Mouse (Mus musculus) MEL (cell line): Measurements from ENCODE around the gene Cul9. TPM values are rescaled to one million over a fixed set of nuclear protein-coding genes. Genes with fewer than 3 reads are reported as not detected.

Experiments
- DNase-seq: peaks from one replicate; pipeline ENCODE4 v3.0.0; 2011; ENCODE audit warnings: low read depth, low spot score
- H3K27ac ChIP-seq: 2 replicates; pipeline ENCODE4 v1.5.1; 2012; ENCODE audit warnings: low read depth, mild to moderate bottlenecking, control low read depth, low read length, moderate library complexity; ENCODE audit not compliant: control insufficient read depth
- H3K27me3 ChIP-seq, 2 experiments: fragments of 150-350 bp in 1 of 2; sonication (generic) in 1 of 2; 2 replicates each; pipeline ENCODE4 v1.6.1; 2012; ENCODE audit warnings: low read length in 2 of 2, mild to moderate bottlenecking in 2 of 2, improper control_type of control experiment in 1 of 2, moderate library complexity in 1 of 2; ENCODE audit not compliant: insufficient read depth in 2 of 2, control insufficient read depth in 1 of 2
- H3K36me3 ChIP-seq, 2 experiments: 2 replicates each; pipeline ENCODE4 v1.6.1; 2012 to 2014; ENCODE audit warnings: low read length in 2 of 2, improper control_type of control experiment in 1 of 2, inconsistent platforms in 1 of 2, mild to moderate bottlenecking in 1 of 2; ENCODE audit not compliant: insufficient read depth in 2 of 2, control insufficient read depth in 1 of 2
- H3K4me1 ChIP-seq, 2 experiments: fragments of 150-350 bp in 1 of 2; sonication (generic) in 1 of 2; 2 replicates each; pipeline ENCODE4 v1.6.1; 2012; ENCODE audit warnings: low read length in 2 of 2, improper control_type of control experiment in 1 of 2, mild to moderate bottlenecking in 1 of 2; ENCODE audit not compliant: insufficient read depth in 2 of 2, control insufficient read depth in 1 of 2
- H3K4me3 ChIP-seq, 2 experiments: fragments of 150-350 bp in 1 of 2; sonication (generic) in 1 of 2; 2 replicates each; pipeline ENCODE4 v1.5.1; 2012; ENCODE audit warnings: low read depth in 2 of 2, low read length in 2 of 2, mild to moderate bottlenecking in 2 of 2, moderate library complexity in 2 of 2, control low read depth in 1 of 2, improper control_type of control experiment in 1 of 2; ENCODE audit not compliant: control insufficient read depth in 1 of 2, insufficient read depth in 1 of 2
- H3K79me2 ChIP-seq: 2 replicates; pipeline ENCODE4 v1.6.1; 2012; ENCODE audit warnings: mild to moderate bottlenecking, low read length, moderate library complexity; ENCODE audit not compliant: control insufficient read depth, poor library complexity, insufficient read depth
- H3K9ac ChIP-seq: 2 replicates; pipeline ENCODE4 v1.6.1; 2012; ENCODE audit warnings: low read depth, mild to moderate bottlenecking, control low read depth, low read length, moderate library complexity; ENCODE audit not compliant: control insufficient read depth, poor library complexity, severe bottlenecking
- H3K9me3 ChIP-seq: fragments of 150-350 bp; sonication (generic); replicated peaks from 2 replicates; pipeline ENCODE4 v1.6.1; 2012; ENCODE audit warnings: mild to moderate bottlenecking, low read length, improper control_type of control experiment, moderate library complexity; ENCODE audit not compliant: insufficient read depth
- CHD2 ChIP-seq: IDR thresholded peaks from 2 replicates; pipeline ENCODE4 v1.6.1; 2011; ENCODE audit warnings: low read length, improper control_type of control experiment
- CTCF ChIP-seq, 3 experiments: IDR thresholded peaks in 2 of 3; conservative IDR thresholded peaks in 1 of 3; 2 replicates each; pipeline ENCODE4 v1.5.1; 2011 to 2012; ENCODE audit warnings: low read length in 3 of 3, low read depth in 2 of 3, mild to moderate bottlenecking in 2 of 3, improper control_type of control experiment in 1 of 3, inconsistent platforms in 1 of 3, mixed read lengths in 1 of 3, moderate library complexity in 1 of 3; ENCODE audit not compliant: control insufficient read depth in 1 of 3, insufficient read depth in 1 of 3, poor library complexity in 1 of 3, severe bottlenecking in 1 of 3
- E2F4 ChIP-seq: IDR thresholded peaks from 2 replicates; pipeline ENCODE4 v1.6.1; 2011; ENCODE audit warnings: low read depth, low read length, improper control_type of control experiment, borderline replicate concordance
- EP300 ChIP-seq, 2 experiments: IDR thresholded peaks; 2 replicates each; pipeline ENCODE4 v1.6.1; 2011; ENCODE audit warnings: improper control_type of control experiment in 2 of 2, low read length in 2 of 2, low read depth in 1 of 2, mild to moderate bottlenecking in 1 of 2
- ETS1 ChIP-seq: IDR thresholded peaks from 2 replicates; pipeline ENCODE4 v1.6.1; 2012; ENCODE audit warnings: low read depth, mild to moderate bottlenecking, inconsistent platforms, low read length, improper control_type of control experiment, moderate library complexity
- GABPA ChIP-seq: IDR thresholded peaks from 2 replicates; pipeline ENCODE4 v1.6.1; 2012; ENCODE audit warnings: low read depth, mild to moderate bottlenecking, inconsistent platforms, low read length, improper control_type of control experiment, moderate library complexity
- GATA1 ChIP-seq: IDR thresholded peaks from 2 replicates; pipeline ENCODE4 v1.6.1; 2011; ENCODE audit warnings: low read depth, low read length, improper control_type of control experiment
- KAT2A ChIP-seq: conservative IDR thresholded peaks from 2 replicates; pipeline ENCODE4 v1.6.1; 2012; ENCODE audit warnings: low read depth, low read length, improper control_type of control experiment, inconsistent platforms
- MAX ChIP-seq: IDR thresholded peaks from 2 replicates; pipeline ENCODE4 v1.6.1; 2011; ENCODE audit warnings: low read length, improper control_type of control experiment
- MYC ChIP-seq: IDR thresholded peaks from 2 replicates; pipeline ENCODE4 v1.6.1; 2011; ENCODE audit warnings: low read depth, mild to moderate bottlenecking, low read length, improper control_type of control experiment, moderate library complexity
- POLR2AphosphoS5 ChIP-seq: IDR thresholded peaks from 2 replicates; pipeline ENCODE4 v1.6.1; 2012; ENCODE audit warnings: low read depth, borderline replicate concordance, mild to moderate bottlenecking, inconsistent platforms, low read length, moderate library complexity, mixed read lengths
- RAD21 ChIP-seq: IDR thresholded peaks from 2 replicates; pipeline ENCODE4 v1.6.1; 2011; ENCODE audit warnings: mild to moderate bottlenecking, low read depth, low read length, improper control_type of control experiment
- SMC3 ChIP-seq: IDR thresholded peaks from 2 replicates; pipeline ENCODE4 v1.6.1; 2011; ENCODE audit warnings: low read depth, low read length, improper control_type of control experiment
- TAL1 ChIP-seq: IDR thresholded peaks from 2 replicates; pipeline ENCODE4 v1.6.1; 2012; ENCODE audit warnings: mild to moderate bottlenecking, inconsistent platforms, low read length, moderate library complexity, mixed read lengths
- TCF12 ChIP-seq: IDR thresholded peaks from 2 replicates; pipeline ENCODE4 v1.6.1; 2014; ENCODE audit warnings: low read depth, mild to moderate bottlenecking, inconsistent platforms, low read length, improper control_type of control experiment, moderate library complexity
- USF1 ChIP-seq: IDR thresholded peaks from 2 replicates; pipeline ENCODE4 v1.6.1; 2014; ENCODE audit warnings: low read depth, mild to moderate bottlenecking, inconsistent platforms, low read length, improper control_type of control experiment, moderate library complexity
- USF2 ChIP-seq, 2 experiments: IDR thresholded peaks; 2 replicates each; pipeline ENCODE4 v1.6.1; 2011 to 2012; ENCODE audit warnings: improper control_type of control experiment in 2 of 2, low read length in 2 of 2, borderline replicate concordance in 1 of 2, inconsistent platforms in 1 of 2, low read depth in 1 of 2, mild to moderate bottlenecking in 1 of 2; ENCODE audit not compliant: insufficient read depth in 1 of 2
- ZC3H11A ChIP-seq: IDR thresholded peaks from 2 replicates; pipeline ENCODE4 v1.6.1; 2012; ENCODE audit warnings: low read depth, mild to moderate bottlenecking, inconsistent platforms, low read length, improper control_type of control experiment
- ZKSCAN1 ChIP-seq: IDR thresholded peaks from 2 replicates; pipeline ENCODE4 v1.6.1; 2012; ENCODE audit warnings: low read depth, mild to moderate bottlenecking, inconsistent platforms, low read length, improper control_type of control experiment, moderate library complexity
- ZNF384 ChIP-seq: IDR thresholded peaks from 2 replicates; pipeline ENCODE4 v1.6.1; 2012; ENCODE audit warnings: low read depth, mild to moderate bottlenecking, inconsistent platforms, low read length, improper control_type of control experiment
- polyA plus RNA-seq, 2 experiments: library from polyadenylated mRNA; stranded (reverse) in 1 of 2; unstranded in 1 of 2; fragments of >175 nt in 1 of 2; fragments of >200 nt in 1 of 2; gene quantifications; 2 replicates each; pipeline versions ENCODE4 v1.2.1 to v1.2.4; 2012; ENCODE audit warnings: low replicate concordance in 2 of 2, low read depth in 1 of 2; ENCODE audit not compliant: insufficient read length in 2 of 2, insufficient read depth in 1 of 2, missing spikeins in 1 of 2
- total RNA-seq: library from RNA; depleted of rRNA; stranded (reverse); fragments of 300-350 nt; gene quantifications from 2 replicates; pipeline ENCODE4 v1.2.3, GENCODE M21; 2012

The Cul9 gene
- total and polyA plus RNA-seq, 3 experiments: 3.6 to 10.7 TPM; not detected in 1

DNA sequence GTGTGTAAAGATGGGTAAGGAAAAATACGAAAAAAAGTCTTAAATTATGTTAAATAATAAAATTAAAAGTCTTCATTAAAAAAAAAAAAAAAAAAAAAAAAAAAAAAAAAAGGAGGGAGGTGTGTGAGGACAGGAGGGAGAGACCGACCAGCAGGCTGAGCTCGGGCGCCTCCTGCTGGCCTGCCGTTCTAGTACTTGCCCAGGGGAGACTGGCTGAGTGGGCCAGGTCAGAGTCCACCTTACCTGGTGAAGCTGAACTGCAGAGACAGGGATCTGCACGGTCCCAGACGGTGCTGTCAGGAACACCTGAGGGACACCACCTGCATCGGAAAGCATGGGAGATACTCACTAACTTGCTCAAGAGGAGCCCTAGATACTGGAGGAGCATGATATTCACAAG lies 3.0 kb upstream of the Cul9 start:
- Histone ChIP-seq H3K9ac (no peak overlapping the region), H3K36me3 (peaks cover 0 to 14% of the 10 kb centered on the region in 2 experiments; a peak in 3 of 4 replicates), H3K4me1 (peaks cover 0 to 16% of the 10 kb centered on the region in 2 experiments; a peak in 3 of 4 replicates), H3K9me3 (no peaks in the 10 kb centered on the region), H3K4me3 (no peak overlapping the region), H3K79me2 (peaks cover 8% of the 10 kb centered on the region), H3K27ac (no peak overlapping the region), H3K27me3 (no peaks in the 10 kb centered on the region)
- peak in 2 of 3 experiments; percentile 39 to 69; a peak in 5 of 6 replicates for TF ChIP-seq CTCF (IDR thresholded peaks at IDR 0.05 in 2 of 3, conservative IDR thresholded peaks at IDR 0.05 in 1 of 3; ENCODE audit: control insufficient read depth in 1 of 3, insufficient read depth in 1 of 3, low read depth in 2 of 3, low read length in 3 of 3, poor library complexity in 1 of 3, severe bottlenecking in 1 of 3)
- TF ChIP-seq USF2 (IDR thresholded peaks at IDR 0.05; ENCODE audit: borderline replicate concordance in 1 of 2, insufficient read depth in 1 of 2, low read depth in 1 of 2, low read length in 2 of 2): no peak
- TF ChIP-seq E2F4: no peak
- no peak for TF ChIP-seq TAL1
- peak; percentile 18 for TF ChIP-seq RAD21
- TF ChIP-seq SMC3: peak; percentile 8; the same call in 1 of the 2 replicates
- no peak for TF ChIP-seq MYC
- TF ChIP-seq ZNF384: peak; percentile 89
- DNase-seq: peak; percentile 32

DNA sequence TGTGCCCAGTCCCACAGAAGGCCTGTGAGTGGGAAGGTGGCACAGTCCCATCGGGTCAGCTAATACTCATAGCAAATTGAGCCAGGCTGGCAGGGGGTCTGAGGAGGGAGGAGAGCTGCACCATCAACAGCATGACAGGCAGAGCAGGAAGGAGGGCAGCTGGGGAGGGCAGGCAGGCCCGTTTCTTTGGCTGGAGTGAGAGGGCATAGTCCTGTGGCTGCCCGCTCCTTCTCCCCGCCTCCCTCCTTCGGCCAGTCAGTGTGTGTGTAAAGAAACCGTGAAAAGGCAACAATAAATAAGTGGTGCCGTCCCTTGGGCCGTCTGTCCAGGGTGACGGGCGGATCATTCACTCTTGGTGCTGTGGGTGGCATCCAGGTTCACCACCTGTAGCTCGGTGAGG lies 2.6 kb upstream of the Cul9 start:
- Histone ChIP-seq H3K9ac (no peak overlapping the region), H3K9me3 (no peaks in the 10 kb centered on the region), H3K36me3 (peaks cover 0 to 9% of the 10 kb centered on the region in 2 experiments; a peak in 3 of 4 replicates), H3K4me3 (no peak overlapping the region), H3K27ac (no peak overlapping the region), H3K27me3 (no peaks in the 10 kb centered on the region), H3K4me1 (peaks cover 0 to 12% of the 10 kb centered on the region in 2 experiments; a peak in 3 of 4 replicates), H3K79me2 (peaks cover 4% of the 10 kb centered on the region)
- TF ChIP-seq GATA1: no peak
- TF ChIP-seq TCF12: no peak
- TF ChIP-seq ZKSCAN1: no peak
- TF ChIP-seq ETS1: no peak
- no peak for DNase-seq

DNA sequence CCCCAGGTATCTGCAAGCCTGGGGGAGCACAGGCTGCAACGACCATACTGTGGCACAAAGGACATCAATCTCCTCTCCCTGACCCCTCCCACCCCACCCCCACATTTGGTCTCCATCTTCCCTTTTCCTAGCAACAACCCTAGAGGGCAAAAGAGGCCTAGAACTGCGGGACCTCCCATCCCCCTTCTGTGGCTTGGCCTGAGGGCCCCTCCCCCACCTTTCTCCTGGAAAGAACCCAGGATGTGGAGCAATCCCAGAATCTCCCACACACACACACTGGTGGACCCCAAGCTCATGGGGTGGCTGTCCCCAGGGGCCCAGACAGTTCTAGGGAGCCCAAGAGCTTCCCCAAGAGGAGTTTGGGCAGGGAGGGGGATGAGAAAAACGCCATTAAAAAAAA lies 1.7 kb upstream of the Cul9 start:
- H3K9me3 ChIP-seq: no peaks in the 10 kb centered on the region
- TF ChIP-seq ZNF384 (no peak), KAT2A (no peak), RAD21 (no peak), POLR2AphosphoS5 (no peak), TAL1 (no peak), EP300 (IDR thresholded peaks at IDR 0.05; ENCODE audit: low read depth in 1 of 2, low read length in 2 of 2) (no peak), USF1 (no peak), MAX (no peak), ZC3H11A (no peak), GABPA (no peak), CHD2 (no peak)
- no peak overlapping the region for H3K4me3 ChIP-seq
- peaks cover 0 to 9% of the 10 kb centered on the region in 2 experiments; a peak in 3 of 4 replicates for H3K36me3 ChIP-seq
- H3K27me3 ChIP-seq: no peaks in the 10 kb centered on the region
- H3K4me1 ChIP-seq: peaks cover 0 to 9% of the 10 kb centered on the region in 2 experiments; a peak in 3 of 4 replicates
- H3K9ac ChIP-seq: no peak overlapping the region
- no peaks in the 10 kb centered on the region for H3K79me2 ChIP-seq
- DNase-seq: no peak
- no peak overlapping the region for H3K27ac ChIP-seq
